Mouse (Mus musculus) liver, adult 2 months (tissue): ENCODE data around the gene Irs3. TPM values are rescaled to one million over a fixed set of nuclear protein-coding genes. Genes with fewer than 3 reads are reported as not detected.

Source experiments
- DNase-seq: peaks from one replicate; pipeline ENCODE4 v3.0.0-alpha.2; 2011; ENCODE audit warnings: low read depth, low spot score; ENCODE audit errors: extremely low read depth
- H3K27ac ChIP-seq: fragments of 200-500 bp; replicated peaks from 2 replicates; pipeline ENCODE4 v1.5.1; 2012; ENCODE audit warnings: low read depth, mild to moderate bottlenecking, control low read depth, inconsistent platforms, low read length; ENCODE audit not compliant: insufficient read depth
- H3K27me3 ChIP-seq: fragments of 200-500 bp; 2 replicates; pipeline ENCODE4 v1.6.1; 2012; ENCODE audit warnings: mild to moderate bottlenecking, moderate library complexity, low read length, inconsistent platforms; ENCODE audit not compliant: control insufficient read depth, insufficient read depth
- H3K36me3 ChIP-seq: fragments of 200-500 bp; 2 replicates; pipeline ENCODE4 v1.6.1; 2012; ENCODE audit warnings: low read length, inconsistent platforms; ENCODE audit not compliant: control insufficient read depth, insufficient read depth
- H3K4me1 ChIP-seq: fragments of 200-500 bp; 2 replicates; pipeline ENCODE4 v1.6.1; 2011; ENCODE audit warnings: low read length; ENCODE audit not compliant: control insufficient read depth, insufficient read depth
- H3K4me3 ChIP-seq: fragments of 200-500 bp; 2 replicates; pipeline ENCODE4 v1.5.1; 2011; ENCODE audit warnings: low read depth, mild to moderate bottlenecking, control low read depth, low read length, moderate library complexity; ENCODE audit not compliant: insufficient read depth
- H3K79me2 ChIP-seq: fragments of 200-500 bp; 2 replicates; pipeline ENCODE4 v1.6.1; 2012; ENCODE audit warnings: inconsistent platforms, mild to moderate bottlenecking, low read length, moderate library complexity; ENCODE audit not compliant: control insufficient read depth, insufficient read depth
- H3K9ac ChIP-seq: fragments of 200-500 bp; 2 replicates; pipeline ENCODE4 v1.6.1; 2012; ENCODE audit warnings: low read depth, mild to moderate bottlenecking, control low read depth, inconsistent platforms, low read length
- CTCF ChIP-seq: fragments of 200-500 bp; IDR thresholded peaks from 2 replicates; pipeline ENCODE4 v1.5.1; 2011; ENCODE audit warnings: low read depth, low read length, control low read depth
- POLR2A ChIP-seq: fragments of 200-500 bp; IDR thresholded peaks from 2 replicates; pipeline ENCODE4 v1.6.1; 2011; ENCODE audit warnings: low read length, control low read depth; ENCODE audit not compliant: insufficient read depth; ENCODE audit errors: extremely low read depth
- WGBS: fragments of 180-500 bp; shearing (Covaris S2); methylation state at CpG from one replicate; pipeline ENCODE4 v1.1.7; 2018; 5-methylcytosine and 5-hydroxymethylcytosine counted together
- polyA plus RNA-seq: library from polyadenylated mRNA; depleted of rRNA; stranded (reverse); fragments of >200 nt; gene quantifications from 2 replicates; pipeline ENCODE4 v1.2.3, GENCODE M21; 2012
- total RNA-seq: library from RNA; depleted of rRNA; stranded (reverse); fragments of >200 nt; gene quantifications from 2 replicates; pipeline ENCODE4 v1.2.3, GENCODE M21; 2014

Irs3 gene
- total and polyA plus RNA-seq, 2 experiments = 0.20 TPM; not detected in 1

GRCm38 (mm10) chr5:137608654-137609190 is 36.8 kb downstream of the Irs3 start:
- no peak overlapping the region for H3K27ac ChIP-seq
- no peaks in the 10 kb centered on the region for H3K36me3 ChIP-seq
- 55% methylated on average over 23 of the region's 23 CpGs for WGBS
- no peaks in the 10 kb centered on the region for H3K79me2 ChIP-seq
- peaks cover 11% of the 10 kb centered on the region for H3K4me1 ChIP-seq
- no peak overlapping the region for H3K9ac ChIP-seq
- DNase-seq = no peak
- TF ChIP-seq CTCF = no peak
- TF ChIP-seq POLR2A = no peak
- H3K27me3 ChIP-seq = no peaks in the 10 kb centered on the region
- no peak overlapping the region for H3K4me3 ChIP-seq

GRCm38 (mm10) chr5:137607860-137608653 is 37.5 kb downstream of the Irs3 start:
- H3K79me2 ChIP-seq = no peaks in the 10 kb centered on the region
- DNase-seq = no peak
- H3K27ac ChIP-seq = no peak overlapping the region
- no peak overlapping the region for H3K9ac ChIP-seq
- H3K4me1 ChIP-seq = peaks cover 11% of the 10 kb centered on the region
- WGBS = 58% methylated on average over 26 of the region's 26 CpGs
- no peak overlapping the region for H3K4me3 ChIP-seq
- no peaks in the 10 kb centered on the region for H3K36me3 ChIP-seq
- H3K27me3 ChIP-seq = no peaks in the 10 kb centered on the region
- TF ChIP-seq CTCF (no peak), POLR2A (no peak)

- Histone ChIP-seq H3K9ac (peak overlapping the region; percentile 76), H3K36me3 (no peaks in the 10 kb centered on the region), H3K27me3 (no peaks in the 10 kb centered on the region), H3K27ac (peak overlapping the region; percentile 79), H3K4me1 (peaks cover 17% of the 10 kb centered on the region), H3K79me2 (peaks cover 9% of the 10 kb centered on the region; the same call in 1 of the 2 replicates), H3K4me3 (peak overlapping the region; percentile 69)
- under 1% methylated on average over 22 of the region's 22 CpGs for WGBS
- TF ChIP-seq POLR2A = no peak
- no peak for TF ChIP-seq CTCF
- no peak for DNase-seq
Measured at GRCm38 (mm10) chr5:137601365-137601729, 44.2 kb downstream of the Irs3 start.

- Histone ChIP-seq H3K9ac (peak within 1 kb of the TSS; percentile 76), H3K27me3 (no peaks in the 10 kb centered on the region), H3K36me3 (no peaks in the 10 kb centered on the region), H3K79me2 (peaks cover 9% of the 10 kb centered on the region; the same call in 1 of the 2 replicates), H3K4me1 (peaks cover 17% of the 10 kb centered on the region), H3K27ac (peak within 1 kb of the TSS; percentile 85), H3K4me3 (peak within 1 kb of the TSS; percentile 69)
- peak; percentile 100 for DNase-seq
- TF ChIP-seq CTCF = no peak
- peak; percentile 74; the same call in 1 of the 2 replicates for TF ChIP-seq POLR2A
- WGBS = under 1% methylated on average over 41 of the region's 41 CpGs
Measured at GRCm38 (mm10) chr5:137600619-137601364, 44.7 kb downstream of the Irs3 start, which contains the start of gene Mospd3. Mospd3 (minus strand) TSS chr5:137601058.

GRCm38 (mm10) chr5:137600281-137600618 is 45.3 kb downstream of the Irs3 start:
- peak overlapping the region; percentile 68 for H3K4me3 ChIP-seq
- peaks cover 9% of the 10 kb centered on the region; the same call in 1 of the 2 replicates for H3K79me2 ChIP-seq
- H3K4me1 ChIP-seq = peaks cover 17% of the 10 kb centered on the region
- H3K27me3 ChIP-seq = no peaks in the 10 kb centered on the region
- WGBS = under 1% methylated on average over 19 of the region's 19 CpGs
- peak overlapping the region; percentile 74 for H3K9ac ChIP-seq
- DNase-seq = no peak
- H3K36me3 ChIP-seq = no peaks in the 10 kb centered on the region
- TF ChIP-seq POLR2A (no peak), CTCF (no peak)
- H3K27ac ChIP-seq = peak overlapping the region; percentile 52
